Mouse (Mus musculus): ENCODE data around the gene Mmp23.

DNA sequence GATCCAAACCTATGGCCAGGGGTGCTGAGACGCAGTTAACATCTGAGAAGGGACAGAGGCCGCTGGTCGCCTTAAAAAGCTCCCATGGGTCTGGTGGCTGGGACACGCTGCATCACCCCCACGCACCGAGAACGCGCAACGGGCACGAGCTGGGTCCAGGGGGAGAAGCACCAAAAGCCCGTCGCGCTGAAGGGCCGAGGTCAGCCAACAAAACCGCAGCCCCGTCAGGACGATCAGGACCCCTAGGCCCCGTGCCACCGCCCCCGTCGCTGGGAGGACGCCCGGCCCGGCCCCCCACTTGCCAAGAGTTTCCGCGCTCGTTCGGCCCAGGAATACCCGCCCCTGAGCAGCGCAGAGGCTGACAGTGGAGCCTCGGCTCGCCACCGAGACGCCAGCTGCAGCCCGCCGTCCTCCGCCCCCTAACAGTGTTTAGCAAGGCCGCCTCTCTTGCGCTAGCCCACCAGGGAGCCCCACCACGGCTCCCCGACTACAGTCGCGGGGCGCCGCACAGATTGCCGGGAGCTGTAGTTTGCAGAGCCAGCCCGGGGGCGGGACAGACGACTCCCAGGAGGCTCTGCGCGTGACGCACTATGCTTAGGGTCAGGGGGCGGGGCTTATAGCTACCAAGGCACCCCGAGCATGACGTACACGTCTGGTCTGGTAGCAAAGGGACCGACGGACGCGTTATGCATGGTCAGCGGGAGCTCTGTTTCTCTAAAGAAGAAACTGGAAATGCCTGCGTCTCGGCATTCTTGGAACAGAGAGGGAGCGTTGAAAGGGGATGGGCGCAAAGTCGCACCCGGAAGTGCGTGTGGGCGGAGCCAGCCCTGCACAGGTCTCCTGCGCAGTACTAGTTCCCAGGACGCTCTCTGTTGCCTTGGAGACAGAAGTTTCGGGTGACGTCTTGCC is 15.8 kb upstream of the Mmp23 start, which contains the start of gene Mib2:
- peak; percentile 6; the same call in 1 of the 2 replicates for TF ChIP-seq CTCF (IDR thresholded peaks at IDR 0.05)
- TF ChIP-seq EP300 (IDR thresholded peaks at IDR 0.05), result no peak

Data from lung, postnatal 0 days (tissue).